Mouse (Mus musculus): ENCODE measurements around the gene Zfp972. TPM values are rescaled to one million over a fixed set of nuclear protein-coding genes. Genes with fewer than 3 reads are reported as not detected.
"Not testable (repeated sequence)": the region's sequence is repeated elsewhere in the genome, so short reads cannot be mapped to it uniquely, and the experiment has no call there.

The Zfp972 gene
- polyA plus RNA-seq (2012; ENCODE audit: insufficient read depth, insufficient read length, missing spikeins): 2.3 TPM in 1 of 2 replicates, not detected in the other

DNA sequence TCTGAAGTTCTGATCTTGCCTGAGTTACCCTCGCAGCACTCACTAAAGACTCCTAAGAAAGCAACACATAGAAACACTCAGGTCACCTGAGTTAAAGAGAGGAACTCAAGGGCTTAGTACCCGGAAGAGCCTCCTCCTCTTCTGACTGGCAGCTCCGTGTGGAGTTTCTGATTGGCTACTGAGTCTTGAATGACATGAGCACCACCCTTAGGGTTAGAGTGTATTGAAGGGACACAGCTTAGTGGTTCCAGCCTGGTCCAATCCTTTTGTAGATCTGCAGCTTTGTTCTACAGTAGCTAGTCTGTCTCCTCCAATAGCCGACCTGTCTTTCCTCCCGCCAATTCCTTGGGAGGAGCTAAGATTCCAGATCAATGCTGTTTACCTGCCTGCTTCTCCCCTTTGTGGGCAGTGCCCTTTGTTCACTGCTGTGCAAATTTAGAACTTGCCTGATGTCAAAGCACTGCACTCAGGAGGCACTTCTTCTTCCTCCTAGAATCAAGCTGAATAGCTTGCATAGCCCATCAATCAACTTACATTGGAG, at the start of gene Zfp972:
Zfp972 (minus strand) TSS at position 51 of the 541 bp plus-strand sequence.
- H3K27ac ChIP-seq (replicated peaks; ENCODE audit: low read depth, low read length); H3K4me1 ChIP-seq (ENCODE audit: control insufficient read depth, insufficient read depth, insufficient read length, low read length); H3K4me3 ChIP-seq (ENCODE audit: insufficient read depth, low read depth, low read length): not testable (repeated sequence)

DNA sequence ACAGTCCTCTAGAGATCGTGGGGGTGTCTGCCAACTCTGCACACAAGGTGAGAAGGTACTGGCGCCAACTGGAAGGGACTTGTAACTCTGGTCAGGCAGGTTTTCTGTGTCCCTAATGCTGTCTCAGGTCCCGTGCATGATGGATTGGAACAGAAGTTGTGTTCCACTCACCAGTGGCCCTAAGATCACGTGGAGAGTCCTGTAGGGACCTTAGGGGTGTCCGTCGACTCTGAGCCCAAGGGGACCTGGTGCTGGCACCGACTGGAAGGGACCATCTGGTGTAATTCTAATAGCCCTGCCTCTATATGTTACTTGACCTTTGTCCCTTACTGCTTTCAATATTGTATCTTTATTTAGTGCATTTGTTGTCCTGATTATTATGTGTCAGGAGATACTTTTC, 49.4 kb upstream of the Zfp972 start:
- not testable (repeated sequence) for H3K4me3 ChIP-seq (ENCODE audit: insufficient read depth, low read depth, low read length); H3K4me1 ChIP-seq (ENCODE audit: control insufficient read depth, insufficient read depth, insufficient read length, low read length); H3K27ac ChIP-seq (replicated peaks; ENCODE audit: low read depth, low read length)

DNA sequence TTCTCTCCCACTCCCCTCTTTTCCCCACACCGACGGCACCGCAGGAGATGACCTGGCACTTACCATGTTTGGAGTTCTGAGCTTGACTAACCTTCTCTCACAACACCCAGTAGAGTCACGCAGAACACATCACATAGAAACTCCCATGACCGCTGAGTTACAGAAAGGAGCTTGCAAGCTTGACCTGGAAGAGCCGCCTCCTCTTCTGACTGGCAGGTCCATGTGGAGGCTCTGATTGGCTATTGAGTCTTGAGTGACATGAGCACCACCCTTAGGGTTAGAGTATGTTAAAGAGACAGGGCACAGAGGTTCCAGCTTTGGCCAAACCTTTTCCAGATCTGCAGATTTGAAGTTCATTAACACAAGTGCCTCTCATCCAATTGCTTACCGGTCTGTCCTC, 31.7 kb upstream of the Zfp972 start, which contains the start of gene Gm14326:
Gm14326 (minus strand) TSS at position 153 of the 400 bp plus-strand sequence.
- not testable (repeated sequence) for H3K27ac ChIP-seq (replicated peaks; ENCODE audit: low read depth, low read length)
- peak within 1 kb of the TSS; percentile 63 for H3K4me3 ChIP-seq (ENCODE audit: insufficient read depth, low read depth, low read length)

DNA sequence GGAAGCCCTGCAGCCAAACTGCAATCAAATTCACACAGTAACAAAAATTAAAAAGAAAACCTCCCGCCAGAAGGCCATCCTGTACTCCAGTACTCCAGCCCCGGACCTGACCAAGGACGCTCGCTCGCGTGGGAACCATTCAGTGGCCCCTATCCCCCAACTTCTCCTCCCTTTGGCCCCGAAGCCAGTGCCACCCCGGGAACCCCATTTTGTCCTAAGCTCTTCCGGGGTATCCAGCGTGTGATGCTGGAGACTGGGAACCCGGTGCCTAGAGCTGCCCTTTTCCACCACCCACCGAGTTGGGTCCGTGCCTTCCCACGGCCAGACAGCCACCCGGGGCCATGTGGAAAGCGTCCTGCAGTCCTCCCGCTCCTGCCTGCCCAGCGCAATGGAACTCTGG, 31.3 kb upstream of the Zfp972 start:
- H3K4me1 ChIP-seq (ENCODE audit: control insufficient read depth, insufficient read depth, insufficient read length, low read length); H3K27ac ChIP-seq (replicated peaks; ENCODE audit: low read depth, low read length): not testable (repeated sequence)
- peak overlapping the region; percentile 63 for H3K4me3 ChIP-seq (ENCODE audit: insufficient read depth, low read depth, low read length)

More for the DNA sequence above, 31.7 kb upstream of the Zfp972 start, which contains the start of gene Gm14326:
- H3K4me1 ChIP-seq (ENCODE audit: control insufficient read depth, insufficient read depth, insufficient read length, low read length): not testable (repeated sequence)

DNA sequence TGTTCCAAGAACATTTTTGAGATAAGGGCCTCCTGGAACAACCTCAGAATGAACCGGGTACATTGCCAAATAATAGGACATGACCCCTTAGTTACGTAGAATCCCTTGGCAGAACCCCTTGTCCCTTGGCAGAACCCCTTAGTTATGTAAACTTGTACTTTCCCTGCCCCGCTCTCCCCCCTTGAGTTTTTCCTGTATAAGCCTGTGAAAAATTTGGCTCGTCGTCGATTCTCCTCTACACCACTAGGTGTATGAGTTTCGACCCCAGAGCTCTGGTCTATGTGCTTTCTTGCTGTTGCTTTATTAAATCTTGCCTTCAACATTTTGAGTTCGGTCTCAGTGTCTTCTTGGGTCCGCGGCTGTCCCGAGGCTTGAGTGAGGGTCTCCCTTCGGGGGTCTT, 22.1 kb downstream of the Zfp972 start:
- not testable (repeated sequence) for H3K4me3 ChIP-seq (ENCODE audit: insufficient read depth, low read depth, low read length); H3K27ac ChIP-seq (replicated peaks; ENCODE audit: low read depth, low read length); H3K4me1 ChIP-seq (ENCODE audit: control insufficient read depth, insufficient read depth, insufficient read length, low read length)

DNA sequence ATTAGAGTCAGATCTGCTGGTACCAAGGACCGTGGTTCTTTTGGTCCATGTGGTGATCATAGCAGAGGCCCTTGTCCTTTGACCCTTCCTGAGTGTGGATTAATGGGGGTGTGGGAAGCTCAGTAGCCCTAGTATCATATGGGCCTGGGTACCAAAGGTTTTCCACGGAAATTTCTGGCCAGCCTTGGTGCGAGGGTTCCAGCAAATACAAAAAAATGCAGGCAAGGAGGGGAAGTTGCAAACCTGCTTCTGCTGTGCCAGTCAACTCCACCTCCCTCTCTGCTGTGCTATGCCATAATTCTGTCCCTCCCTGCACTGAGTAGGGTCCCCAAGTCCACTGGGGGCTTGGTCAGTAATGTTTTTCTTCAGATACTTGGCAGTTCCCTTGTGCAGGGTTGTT, 27.2 kb downstream of the Zfp972 start:
- not testable (repeated sequence) for H3K4me3 ChIP-seq (ENCODE audit: insufficient read depth, low read depth, low read length); H3K27ac ChIP-seq (replicated peaks; ENCODE audit: low read depth, low read length); H3K4me1 ChIP-seq (ENCODE audit: control insufficient read depth, insufficient read depth, insufficient read length, low read length)

DNA sequence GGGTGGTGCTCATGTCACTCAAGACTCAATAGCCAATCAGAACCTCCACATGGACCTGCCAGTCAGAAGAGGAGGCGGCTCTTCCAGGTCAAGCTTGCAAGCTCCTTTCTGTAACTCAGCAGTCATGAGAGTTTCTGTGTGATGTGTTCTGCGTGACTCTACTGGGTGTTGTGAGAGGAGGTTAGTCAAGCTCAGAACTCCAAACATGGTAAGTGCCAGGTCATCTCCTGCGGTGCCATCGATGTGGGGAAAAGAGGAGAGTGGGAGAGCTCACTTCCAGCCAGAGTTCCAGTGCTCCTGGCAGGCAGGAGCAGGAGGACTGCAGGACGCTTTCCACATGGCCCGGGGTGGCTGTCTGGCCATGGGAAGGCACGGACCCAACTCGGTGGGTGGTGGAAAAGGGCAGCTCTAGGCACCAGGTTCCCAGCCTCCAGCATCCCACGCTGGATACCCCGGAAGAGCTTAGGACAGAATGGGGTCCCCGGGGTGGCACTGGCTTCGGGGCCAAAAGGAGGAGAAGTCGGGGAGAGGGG, 28.3 kb downstream of the Zfp972 start, which contains the start of gene Gm14327:
Gm14327 (plus strand) TSS at position 51 of the 533 bp plus-strand sequence.
- peak within 1 kb of the TSS; percentile 49 for H3K4me3 ChIP-seq (ENCODE audit: insufficient read depth, low read depth, low read length)
- H3K27ac ChIP-seq (replicated peaks; ENCODE audit: low read depth, low read length); H3K4me1 ChIP-seq (ENCODE audit: control insufficient read depth, insufficient read depth, insufficient read length, low read length): not testable (repeated sequence)

DNA sequence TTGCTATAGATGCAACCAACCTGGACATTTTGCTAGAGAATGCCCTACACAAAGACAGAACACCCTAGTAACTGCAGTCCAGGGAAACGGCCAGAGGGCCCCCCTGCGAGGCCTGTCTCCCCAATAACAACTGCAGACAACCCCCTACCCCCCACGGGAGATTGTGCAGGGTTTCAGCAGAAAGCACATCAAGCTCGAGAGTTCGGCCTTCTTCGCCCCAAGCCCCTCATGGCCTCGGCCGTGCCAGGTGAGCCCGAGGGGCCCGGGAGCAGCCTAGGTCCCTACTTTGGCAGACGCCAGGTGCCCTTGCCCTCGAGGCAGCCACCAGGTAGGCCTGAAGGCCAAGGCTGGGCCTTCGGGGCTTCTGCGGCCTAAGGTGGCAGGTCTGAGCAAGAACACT, 37.7 kb downstream of the Zfp972 start:
- H3K27ac ChIP-seq (replicated peaks; ENCODE audit: low read depth, low read length); H3K4me1 ChIP-seq (ENCODE audit: control insufficient read depth, insufficient read depth, insufficient read length, low read length); H3K4me3 ChIP-seq (ENCODE audit: insufficient read depth, low read depth, low read length): not testable (repeated sequence)

DNA sequence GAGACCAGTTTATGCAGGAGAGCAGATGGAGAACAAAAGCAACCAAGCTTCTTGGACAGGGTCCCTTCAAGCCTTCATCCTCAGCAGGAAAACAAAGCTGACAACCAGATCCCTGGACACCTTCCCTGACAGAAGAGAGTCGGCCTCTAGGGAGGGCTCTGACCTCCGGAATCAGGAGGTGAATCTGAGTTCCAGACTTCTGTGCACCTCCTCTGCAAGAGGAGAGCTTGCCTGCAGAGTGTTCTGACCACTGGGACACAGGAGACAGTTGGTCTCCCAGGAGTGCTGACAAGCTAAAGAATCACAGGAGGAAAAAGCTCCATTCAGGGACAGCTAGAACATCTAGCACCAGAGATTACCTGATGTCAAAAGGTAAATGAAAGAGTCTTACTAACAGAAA, 63.2 kb downstream of the Zfp972 start:
- H3K4me1 ChIP-seq (ENCODE audit: control insufficient read depth, insufficient read depth, insufficient read length, low read length); H3K4me3 ChIP-seq (ENCODE audit: insufficient read depth, low read depth, low read length); H3K27ac ChIP-seq (replicated peaks; ENCODE audit: low read depth, low read length): not testable (repeated sequence)

Other genes with a start within 250 kb of the Zfp972 start
- gene Gm14322, start 166.3 kb downstream of the Zfp972 start, polyA plus RNA-seq (2012; ENCODE audit: insufficient read depth, insufficient read length, missing spikeins): 3.4 and 15.1 TPM in 2 replicates
- 23.3 and 42.8 TPM in 2 replicates for gene Gm14325, start 85.3 kb downstream of the Zfp972 start, polyA plus RNA-seq (2012; ENCODE audit: insufficient read depth, insufficient read length, missing spikeins)
- 3.1 and 8.3 TPM in 2 replicates for gene Gm14327, start 28.5 kb downstream of the Zfp972 start, polyA plus RNA-seq (2012; ENCODE audit: insufficient read depth, insufficient read length, missing spikeins)
- gene Gm14326, start 31.7 kb upstream of the Zfp972 start, polyA plus RNA-seq (2012; ENCODE audit: insufficient read depth, insufficient read length, missing spikeins): 13.6 and 21.0 TPM in 2 replicates
- gene Zfp971, start 97.7 kb upstream of the Zfp972 start, polyA plus RNA-seq (2012; ENCODE audit: insufficient read depth, insufficient read length, missing spikeins): 10.9 and 25.8 TPM in 2 replicates
- 40.2 and 40.6 TPM in 2 replicates for gene Zfp931, start 152.9 kb upstream of the Zfp972 start, polyA plus RNA-seq (2012; ENCODE audit: insufficient read depth, insufficient read length, missing spikeins)
- gene Phactr3, start 193.4 kb upstream of the Zfp972 start, polyA plus RNA-seq (2012; ENCODE audit: insufficient read depth, insufficient read length, missing spikeins): not detected in 2 replicates

All from brown adipose tissue, adult 24 weeks (tissue).